Mouse (Mus musculus): ENCODE data around the gene Ppih.
"Not testable (repeated sequence)": the region's sequence is repeated elsewhere in the genome, so short reads cannot be mapped to it uniquely, and the experiment has no call there.

The Ppih gene

GRCm38 (mm10) chr4:119291921-119292320, 28.4 kb downstream of the Ppih start:
- no peak for DNase-seq (ENCODE audit: low read depth, low spot score)

- no peak for DNase-seq (ENCODE audit: low read depth, low spot score)
These were observed 35.0 kb downstream of the Ppih start for GRCm38 (mm10) chr4:119285336-119285735.

- DNase-seq (ENCODE audit: low read depth, low spot score), result no peak
These were observed 35.5 kb downstream of the Ppih start for GRCm38 (mm10) chr4:119284861-119285260.

- not testable (repeated sequence) for DNase-seq (ENCODE audit: low read depth, low spot score)
These were observed 41.6 kb downstream of the Ppih start for GRCm38 (mm10) chr4:119278784-119279183.

GRCm38 (mm10) chr4:119275726-119276125, 44.6 kb downstream of the Ppih start:
- no peak for DNase-seq (ENCODE audit: low read depth, low spot score)

- no peak for DNase-seq (ENCODE audit: low read depth, low spot score)
These were observed 45.1 kb downstream of the Ppih start for GRCm38 (mm10) chr4:119275226-119275625.

GRCm38 (mm10) chr4:119274627-119275026, 45.7 kb downstream of the Ppih start:
- DNase-seq (ENCODE audit: low read depth, low spot score), result no peak

GRCm38 (mm10) chr4:119266606-119267005, 53.7 kb downstream of the Ppih start:
- DNase-seq (ENCODE audit: low read depth, low spot score), result no peak

- DNase-seq (ENCODE audit: low read depth, low spot score), result no peak
These were observed 56.9 kb downstream of the Ppih start for GRCm38 (mm10) chr4:119263459-119263858.

- no peak for DNase-seq (ENCODE audit: low read depth, low spot score)
These were observed 57.9 kb downstream of the Ppih start for GRCm38 (mm10) chr4:119262483-119262882.

GRCm38 (mm10) chr4:119261087-119261713, 59.1 kb downstream of the Ppih start:
- DNase-seq (ENCODE audit: low read depth, low spot score), result no peak

- no peak for DNase-seq (ENCODE audit: low read depth, low spot score)
These were observed 60.7 kb downstream of the Ppih start for GRCm38 (mm10) chr4:119259344-119260254.

GRCm38 (mm10) chr4:119257083-119257482, 63.3 kb downstream of the Ppih start:
- DNase-seq (ENCODE audit: low read depth, low spot score), result no peak

- DNase-seq (ENCODE audit: low read depth, low spot score), result no peak
These were observed 65.0 kb downstream of the Ppih start, which contains the start of gene Cldn19 for GRCm38 (mm10) chr4:119255351-119255750. Gene Cldn19, plus strand, starts transcription at chr4:119255414.

GRCm38 (mm10) chr4:119254012-119254618, 66.2 kb downstream of the Ppih start:
- no peak for DNase-seq (ENCODE audit: low read depth, low spot score)

- DNase-seq (ENCODE audit: low read depth, low spot score), result no peak
These were observed 68.1 kb downstream of the Ppih start for GRCm38 (mm10) chr4:119252025-119252808.
